Mouse (Mus musculus) MEL (cell line): Measurements from ENCODE around the gene Cep95.

Experiments used
- CTCF ChIP-seq, 3 experiments: IDR thresholded peaks in 2 of 3; conservative IDR thresholded peaks in 1 of 3; 2 replicates each; pipeline ENCODE4 v1.5.1; 2011 to 2012; ENCODE audit warnings: low read length in 3 of 3, low read depth in 2 of 3, mild to moderate bottlenecking in 2 of 3, improper control_type of control experiment in 1 of 3, inconsistent platforms in 1 of 3, mixed read lengths in 1 of 3, moderate library complexity in 1 of 3; ENCODE audit not compliant: control insufficient read depth in 1 of 3, insufficient read depth in 1 of 3, poor library complexity in 1 of 3, severe bottlenecking in 1 of 3
- EP300 ChIP-seq, 2 experiments: IDR thresholded peaks; 2 replicates each; pipeline ENCODE4 v1.6.1; 2011; ENCODE audit warnings: improper control_type of control experiment in 2 of 2, low read length in 2 of 2, low read depth in 1 of 2, mild to moderate bottlenecking in 1 of 2
- MAFK ChIP-seq: IDR thresholded peaks from 2 replicates; pipeline ENCODE4 v1.6.1; 2011; ENCODE audit warnings: low read depth, mild to moderate bottlenecking, low read length, improper control_type of control experiment, borderline replicate concordance
- MAZ ChIP-seq: IDR thresholded peaks from 2 replicates; pipeline ENCODE4 v1.6.1; 2012; ENCODE audit warnings: low read depth, mild to moderate bottlenecking, inconsistent platforms, low read length, improper control_type of control experiment
- MYC ChIP-seq: IDR thresholded peaks from 2 replicates; pipeline ENCODE4 v1.6.1; 2011; ENCODE audit warnings: low read depth, mild to moderate bottlenecking, low read length, improper control_type of control experiment, moderate library complexity
- SIN3A ChIP-seq: IDR thresholded peaks from 2 replicates; pipeline ENCODE4 v1.6.1; 2012; ENCODE audit warnings: low read length, improper control_type of control experiment, inconsistent platforms
- TCF12 ChIP-seq: IDR thresholded peaks from 2 replicates; pipeline ENCODE4 v1.6.1; 2014; ENCODE audit warnings: low read depth, mild to moderate bottlenecking, inconsistent platforms, low read length, improper control_type of control experiment, moderate library complexity
- USF1 ChIP-seq: IDR thresholded peaks from 2 replicates; pipeline ENCODE4 v1.6.1; 2014; ENCODE audit warnings: low read depth, mild to moderate bottlenecking, inconsistent platforms, low read length, improper control_type of control experiment, moderate library complexity
- USF2 ChIP-seq, 2 experiments: IDR thresholded peaks; 2 replicates each; pipeline ENCODE4 v1.6.1; 2011 to 2012; ENCODE audit warnings: improper control_type of control experiment in 2 of 2, low read length in 2 of 2, borderline replicate concordance in 1 of 2, inconsistent platforms in 1 of 2, low read depth in 1 of 2, mild to moderate bottlenecking in 1 of 2; ENCODE audit not compliant: insufficient read depth in 1 of 2
- ZKSCAN1 ChIP-seq: IDR thresholded peaks from 2 replicates; pipeline ENCODE4 v1.6.1; 2012; ENCODE audit warnings: low read depth, mild to moderate bottlenecking, inconsistent platforms, low read length, improper control_type of control experiment, moderate library complexity
- ZMIZ1 ChIP-seq: IDR thresholded peaks from 2 replicates; pipeline ENCODE4 v1.6.1; 2012; ENCODE audit warnings: low read depth, mild to moderate bottlenecking, inconsistent platforms, low read length, improper control_type of control experiment, moderate library complexity

DNA sequence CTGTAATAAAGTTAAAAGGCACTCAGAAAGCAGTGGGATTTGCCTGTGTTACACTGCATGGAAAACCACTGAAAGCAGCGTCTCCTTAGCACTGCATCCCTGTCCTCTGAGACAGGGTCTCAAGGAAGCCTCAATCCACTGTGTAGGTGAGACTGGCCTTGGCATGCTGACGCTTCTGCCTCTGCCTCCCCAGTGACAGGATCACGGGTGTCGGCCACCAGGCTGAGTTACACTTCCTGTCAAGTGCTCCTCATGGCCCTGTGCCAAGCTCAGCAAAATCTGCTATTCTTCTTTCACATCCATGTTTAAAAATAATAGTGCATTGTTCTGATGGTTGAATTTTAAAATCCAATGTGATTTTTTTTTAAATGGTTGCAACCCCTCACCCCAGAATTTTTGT, 31.9 kb downstream of the Cep95 start:
- no peak for TF ChIP-seq EP300 (IDR thresholded peaks at IDR 0.05; ENCODE audit: low read depth in 1 of 2, low read length in 2 of 2)
- no peak for TF ChIP-seq MYC
- no peak for TF ChIP-seq MAFK
- TF ChIP-seq CTCF (IDR thresholded peaks at IDR 0.05 in 2 of 3, conservative IDR thresholded peaks at IDR 0.05 in 1 of 3; ENCODE audit: control insufficient read depth in 1 of 3, insufficient read depth in 1 of 3, low read depth in 2 of 3, low read length in 3 of 3, poor library complexity in 1 of 3, severe bottlenecking in 1 of 3), result no peak
- TF ChIP-seq MAZ, result no peak
- TF ChIP-seq ZKSCAN1, result no peak
- TF ChIP-seq USF1, result peak; percentile 56; the same call in 1 of the 2 replicates
- no peak for TF ChIP-seq ZMIZ1
- no peak for TF ChIP-seq SIN3A
- no peak for TF ChIP-seq USF2 (IDR thresholded peaks at IDR 0.05; ENCODE audit: borderline replicate concordance in 1 of 2, insufficient read depth in 1 of 2, low read depth in 1 of 2, low read length in 2 of 2)
- TF ChIP-seq TCF12, result no peak
